Mouse (Mus musculus) megakaryocyte, embryonic 14.5 days (primary cell): Measurements from ENCODE around the gene Kcna2.

Source experiments
- FLI1 ChIP-seq: IDR thresholded peaks from 2 replicates; pipeline ENCODE4 v1.6.1; 2012; ENCODE audit warnings: low read length, inconsistent platforms, mixed read lengths
- GATA1 ChIP-seq: IDR thresholded peaks from 3 replicates; pipeline ENCODE4 v1.6.1; 2012; ENCODE audit warnings: mixed read lengths, low read length, inconsistent platforms, borderline replicate concordance

- TF ChIP-seq GATA1 = no peak
- TF ChIP-seq FLI1 = no peak
Measured at GRCm38 (mm10) chr3:107090001-107090400, 10.9 kb upstream of the Kcna2 start.
